Mouse (Mus musculus) cerebellum, postnatal 10 days (tissue): ENCODE results near the gene Cphx1.
A peak's percentile ranks its signal among the peaks of the same experiment; 100 is the strongest.
"Not testable (repeated sequence)": the region's sequence is repeated elsewhere in the genome, so short reads cannot be mapped to it uniquely, and the experiment has no call there.

Experiments used
- DNase-seq, 2 experiments: peaks; one replicate each; pipeline ENCODE4 v3.0.0; 2021; ENCODE audit warnings: mixed read lengths in 2 of 2

The Cphx1 gene

GRCm38 (mm10) chr14:25938004-25938403, at the start of gene Cphx1:
Gene Cphx1, plus strand, starts transcription at chr14:25938304.
- DNase-seq: not testable (repeated sequence)

- DNase-seq: not testable (repeated sequence)
Observed at GRCm38 (mm10) chr14:25894566-25894965, 43.5 kb upstream of the Cphx1 start.

- DNase-seq: not testable (repeated sequence)
Observed at GRCm38 (mm10) chr14:25895686-25896085, 42.4 kb upstream of the Cphx1 start.

- DNase-seq: not testable (repeated sequence)
Observed at GRCm38 (mm10) chr14:25903000-25903399, 35.1 kb upstream of the Cphx1 start, which contains the start of gene Plac9a. Gene Plac9a, minus strand, starts transcription at chr14:25903100.

GRCm38 (mm10) chr14:25905243-25905642, 32.9 kb upstream of the Cphx1 start:
- DNase-seq: peak; percentile 0 to 1

- DNase-seq: not testable (repeated sequence)
Observed at GRCm38 (mm10) chr14:25907272-25907671, 30.8 kb upstream of the Cphx1 start.

DNA sequence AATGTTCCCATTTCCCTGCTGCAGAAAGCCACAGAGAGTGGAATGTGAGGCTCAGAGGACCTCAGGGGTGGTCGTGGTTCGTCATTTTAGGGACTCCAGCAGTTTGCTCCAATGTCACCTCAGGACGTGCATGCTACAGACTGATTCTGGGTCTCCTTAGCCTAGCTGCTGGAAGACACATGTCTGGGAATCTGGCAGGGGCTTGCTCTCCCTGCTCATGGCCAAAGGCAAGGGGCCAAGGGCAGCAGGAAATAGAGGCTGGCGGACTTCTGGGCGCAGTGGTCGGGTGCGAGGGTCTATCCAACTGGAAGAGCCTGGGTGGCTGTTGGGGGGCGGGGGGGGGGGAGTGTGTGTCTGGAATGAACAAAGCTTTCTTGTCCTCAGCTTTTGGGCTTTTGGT, 29.1 kb upstream of the Cphx1 start:
- DNase-seq: not testable (repeated sequence)

- not testable (repeated sequence) for DNase-seq
Observed at GRCm38 (mm10) chr14:25918427-25919170, 19.5 kb upstream of the Cphx1 start.

DNA sequence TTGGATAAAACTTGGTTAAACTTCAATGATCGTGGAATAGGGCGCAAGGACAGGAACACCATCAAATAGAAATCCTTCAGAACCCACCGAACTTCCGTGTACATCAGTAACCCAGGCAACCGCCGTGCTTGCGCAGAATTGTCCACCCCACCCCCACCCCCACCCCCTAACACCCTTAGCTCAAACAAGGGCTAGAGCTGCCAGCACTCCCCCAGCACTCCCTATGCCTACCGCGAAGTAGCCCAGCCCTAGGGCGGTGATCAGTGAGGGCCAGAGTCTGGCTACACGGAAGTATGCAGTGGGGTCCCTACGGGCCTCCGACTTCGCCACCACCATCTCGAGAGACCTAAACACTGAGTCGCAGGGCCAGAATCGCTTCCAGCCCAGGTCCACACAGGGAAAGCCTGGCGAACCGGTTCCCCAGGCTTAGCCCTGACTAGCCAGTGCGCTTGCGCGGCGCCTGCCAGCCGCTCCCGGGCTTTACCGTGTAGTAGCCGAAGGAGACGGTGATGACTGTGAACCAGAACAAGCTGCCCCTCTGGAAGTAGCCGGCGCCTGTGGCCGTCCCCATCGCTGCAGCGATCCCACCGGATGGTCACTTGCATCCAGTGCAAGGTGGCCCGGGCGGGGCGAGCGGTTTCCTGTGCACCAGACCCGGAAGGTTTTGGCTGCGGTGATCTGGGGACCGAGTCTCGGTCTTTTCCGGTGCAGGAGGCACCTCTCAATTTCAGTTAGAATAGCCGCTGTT, 11.1 kb upstream of the Cphx1 start:
- DNase-seq: not testable (repeated sequence)

GRCm38 (mm10) chr14:25927562-25927881, 10.6 kb upstream of the Cphx1 start, which contains the start of gene Tmem254a:
Gene Tmem254a, minus strand, starts transcription at chr14:25927672.
- not testable (repeated sequence) for DNase-seq

GRCm38 (mm10) chr14:25936867-25937630, 1.1 kb upstream of the Cphx1 start:
- not testable (repeated sequence) for DNase-seq

- DNase-seq: not testable (repeated sequence)
Observed at GRCm38 (mm10) chr14:25957861-25958260, 19.8 kb downstream of the Cphx1 start.

DNA sequence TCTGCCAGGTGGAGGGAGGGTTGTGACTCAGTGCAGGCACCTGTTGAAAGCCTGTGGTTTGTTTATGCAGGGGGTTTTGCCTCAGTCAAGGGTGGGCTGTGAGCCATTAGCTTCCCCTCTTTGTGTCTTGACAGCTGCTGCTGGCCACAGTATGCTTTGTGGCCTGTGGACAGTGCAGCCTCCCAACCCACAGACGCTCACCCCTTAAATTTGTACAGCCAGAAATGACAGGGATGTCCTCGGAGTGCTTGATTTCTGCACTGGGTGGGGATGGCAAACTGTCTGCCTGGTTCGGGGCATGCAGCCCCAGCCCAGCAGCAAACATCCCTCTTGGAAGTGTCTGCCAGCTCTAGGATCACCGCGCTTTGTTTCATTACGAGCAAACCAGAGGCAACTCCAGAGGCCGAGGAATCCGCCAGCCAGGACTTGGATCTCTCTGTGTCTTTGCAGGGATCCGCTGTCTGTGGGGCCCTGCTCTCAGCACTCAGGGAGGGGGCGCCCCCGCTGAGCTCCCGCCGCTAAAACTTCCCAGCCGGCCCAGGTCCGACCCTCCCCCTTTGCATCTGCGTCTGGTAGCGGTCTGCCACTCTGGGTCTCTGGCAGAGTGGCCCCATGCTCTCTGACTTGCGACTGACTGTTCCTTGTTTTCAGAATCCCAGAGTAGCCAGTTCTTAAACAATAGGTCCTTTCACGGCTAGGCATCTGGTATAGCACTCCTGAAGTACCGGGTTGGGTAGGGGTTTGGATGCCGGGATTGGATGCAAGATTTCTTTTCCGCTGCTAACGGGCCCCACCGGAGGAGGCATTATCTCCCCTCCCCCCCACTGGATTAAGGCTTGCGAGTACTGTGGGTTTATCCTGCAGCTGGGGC, 40.5 kb downstream of the Cphx1 start, which contains the start of gene Duxbl1:
Gene Duxbl1, plus strand, starts transcription at position 207 of the 871 bp plus-strand sequence.
- DNase-seq: not testable (repeated sequence)

- DNase-seq: peak; percentile 1 to 31
Observed at GRCm38 (mm10) chr14:25979242-25979941, 41.3 kb downstream of the Cphx1 start.

DNA sequence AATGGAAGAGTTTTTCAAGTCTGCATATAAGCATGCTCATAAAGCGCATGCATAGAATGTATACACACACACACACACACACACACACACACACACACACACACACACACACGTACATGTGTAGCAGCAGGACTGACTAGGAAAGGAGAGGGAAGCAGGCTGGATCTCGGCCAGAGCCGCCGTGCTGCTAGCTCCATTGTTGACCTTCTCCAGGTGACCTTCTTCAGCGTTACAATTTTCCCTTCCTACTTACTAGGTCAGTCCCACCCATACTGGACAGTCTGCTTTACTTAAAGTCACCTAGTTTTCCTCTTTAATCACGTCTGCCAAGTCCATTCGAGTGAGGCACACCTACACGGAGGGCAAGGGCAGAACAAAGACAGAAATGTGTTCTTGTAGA, 43.8 kb downstream of the Cphx1 start:
- peak; percentile 8 to 13 for DNase-seq
